ENCODE assay signal across 8 mouse cellular contexts in the genomic region with DNA sequence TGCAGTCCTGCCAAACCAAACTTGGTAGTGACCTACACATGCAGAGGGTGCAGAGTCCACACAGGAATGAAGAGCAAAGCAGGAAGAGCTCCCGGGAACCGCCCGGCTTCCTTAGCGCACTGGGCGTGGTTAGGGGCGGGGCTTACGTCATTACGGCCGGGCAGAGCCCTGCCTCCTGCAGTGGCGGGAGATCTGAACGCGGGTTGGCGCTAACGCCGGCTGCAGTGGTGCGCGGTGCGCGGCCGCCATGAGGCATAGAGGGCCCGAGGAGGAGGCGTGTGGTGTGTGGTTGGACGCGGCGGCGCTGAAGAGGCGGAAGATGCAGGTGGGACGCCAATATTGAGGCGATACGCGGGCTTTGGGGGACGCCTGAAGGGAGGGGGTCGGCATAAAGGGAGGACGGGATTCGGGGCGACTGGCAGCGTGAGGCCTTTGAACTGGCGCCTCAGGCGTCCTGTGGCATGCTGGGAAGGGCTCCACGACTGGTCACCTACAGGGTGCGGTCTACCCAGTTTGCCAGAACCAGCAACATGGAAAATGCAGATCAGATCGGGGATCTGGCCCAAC. TPM values are rescaled to one million over a fixed set of nuclear protein-coding genes. Genes with fewer than 3 reads are reported as not detected.
DNase-seq lines count a peak whose midpoint lies in the region; ATAC-seq and TF ChIP-seq lines count a peak whose summit lies in the region.

A gene (plus strand): TSS at position 155 of the 567 bp plus-strand sequence.

- H3K27ac ChIP-seq in heart, embryonic 12.5 days (ENCODE audit: poor library complexity, severe bottlenecking): peak within 1 kb of the TSS; percentile 71; the same call in 1 of the 2 replicates
- 0 out of 2 replicates have a peak within 1 kb of the TSS, but pooled peaks have one; percentile 10 for H3K27ac ChIP-seq in kidney, embryonic 16.5 days (ENCODE audit: low read length)
- peak within 1 kb of the TSS; percentile 91 for H3K27ac ChIP-seq in liver, embryonic 12.5 days

- TF ChIP-seq POLR2A in brain, embryonic 14.5 days (IDR thresholded peaks at IDR 0.05; ENCODE audit: borderline replicate concordance, extremely low read depth, insufficient read depth, insufficient read length, poor library complexity, severe bottlenecking): peak; percentile 33; the same call in 1 of the 2 replicates

- H3K4me3 ChIP-seq in heart, embryonic 12.5 days: peak within 1 kb of the TSS; percentile 80
- peak within 1 kb of the TSS; percentile 72 for H3K4me3 ChIP-seq in kidney, embryonic 16.5 days (ENCODE audit: low read length)
- H3K4me3 ChIP-seq in liver, embryonic 12.5 days: peak within 1 kb of the TSS; percentile 79

- peak; percentile 88 for DNase-seq in CD4-positive helper T cell, adult 2 months (ENCODE audit: low read depth, low spot score)
- DNase-seq in brain, embryonic 14.5 days (ENCODE audit: low read depth): peak; percentile 98
- DNase-seq in naive thymus-derived CD4-positive, alpha-beta T cell, adult 2 months (ENCODE audit: low read depth): peak; percentile 85
- DNase-seq in splenic B cell, adult 2 months (ENCODE audit: low read depth, low spot score): peak; percentile 88

- peaks cover 17% of the 10 kb centered on the region for H3K36me3 ChIP-seq in heart, embryonic 12.5 days
- no peaks in the 10 kb centered on the region for H3K36me3 ChIP-seq in kidney, embryonic 16.5 days (ENCODE audit: insufficient read depth, low read length)
- peaks cover 26% of the 10 kb centered on the region for H3K36me3 ChIP-seq in liver, embryonic 12.5 days
- H3K36me3 ChIP-seq in splenic B cell, adult 2 months (ENCODE audit: control insufficient read depth, insufficient read depth, low read length, poor library complexity, severe bottlenecking): no peaks in the 10 kb centered on the region

- H3K9ac ChIP-seq in heart, embryonic 12.5 days: peak within 1 kb of the TSS; percentile 84
- H3K9ac ChIP-seq in kidney, embryonic 16.5 days (replicated peaks; ENCODE audit: low read length): peak within 1 kb of the TSS; percentile 69
- H3K9ac ChIP-seq in liver, embryonic 12.5 days: peak within 1 kb of the TSS; percentile 88

- under 1% methylated on average over 42 of the region's 42 CpGs for WGBS in heart, embryonic 12.5 days
- 0% methylated on average over 42 of the region's 42 CpGs for WGBS in kidney, embryonic 16.5 days
- WGBS in liver, embryonic 12.5 days (ENCODE audit: insufficient replicate concordance): under 1% methylated on average over 42 of the region's 42 CpGs

- TF ChIP-seq CTCF in brain, embryonic 14.5 days (IDR thresholded peaks at IDR 0.05; ENCODE audit: borderline replicate concordance, extremely low read depth, insufficient read depth, insufficient read length): no peak

- no peaks in the 10 kb centered on the region for H3K27me3 ChIP-seq in heart, embryonic 12.5 days (replicated peaks)
- no peaks in the 10 kb centered on the region for H3K27me3 ChIP-seq in kidney, embryonic 16.5 days (ENCODE audit: insufficient read depth, low read length)
- no peaks in the 10 kb centered on the region for H3K27me3 ChIP-seq in liver, embryonic 12.5 days (replicated peaks)
- H3K27me3 ChIP-seq in splenic B cell, adult 2 months (ENCODE audit: control insufficient read depth, insufficient read depth, low read length, poor library complexity, severe bottlenecking): no peaks in the 10 kb centered on the region

- peak within 1 kb of the TSS; percentile 97 for H3K4me2 ChIP-seq in heart, embryonic 12.5 days
- H3K4me2 ChIP-seq in kidney, embryonic 16.5 days (replicated peaks; ENCODE audit: low read depth, low read length): peak within 1 kb of the TSS; percentile 91
- peak within 1 kb of the TSS; percentile 89 for H3K4me2 ChIP-seq in liver, embryonic 12.5 days

- peaks cover 27% of the 10 kb centered on the region for H3K4me1 ChIP-seq in heart, embryonic 12.5 days (replicated peaks)
- peaks cover 7% of the 10 kb centered on the region for H3K4me1 ChIP-seq in kidney, embryonic 16.5 days (ENCODE audit: insufficient read depth, low read length)
- peaks cover 86% of the 10 kb centered on the region for H3K4me1 ChIP-seq in liver, embryonic 12.5 days

- H3K9me3 ChIP-seq in heart, embryonic 12.5 days (replicated peaks): no peaks in the 10 kb centered on the region
- H3K9me3 ChIP-seq in kidney, embryonic 16.5 days (ENCODE audit: low read length): no peaks in the 10 kb centered on the region
- H3K9me3 ChIP-seq in liver, embryonic 12.5 days (replicated peaks): no peaks in the 10 kb centered on the region

- peak; percentile 80 for ATAC-seq in erythroblast, adult 5-6 weeks (replicated peaks; ENCODE audit: low FRiP score, poor library complexity, severe bottlenecking)
- ATAC-seq in heart, embryonic 12.5 days (ENCODE audit: insufficient number of reproducible peaks, low FRiP score): peak; percentile 92
- peak; percentile 94 for ATAC-seq in kidney, embryonic 16.5 days (ENCODE audit: low FRiP score, low TSS enrichment)
- peak; percentile 85 for ATAC-seq in liver, embryonic 12.5 days

RNA-seq across cellular contexts. Expression of the gene that starts here (rescaled TPM):
- 2.8 and 3.9 TPM in 2 replicates for polyA plus RNA-seq in brain, embryonic 14.5 days (2012; rRNA removed)
- 4.0 and 7.3 TPM in 2 replicates for total RNA-seq in erythroblast, adult 5-6 weeks (2015; ENCODE audit: low replicate concordance)
- 6.8 and 8.4 TPM in 2 replicates for total RNA-seq in erythroblast, adult 5-6 weeks (2017; ENCODE audit: low replicate concordance)
- polyA plus RNA-seq in heart, embryonic 12.5 days (2016; fragmentation: Nextera tagmentation; extraction: Ambion mirVana): 11.4 and 12.0 TPM in 2 replicates
- 15.1 and 16.3 TPM in 2 replicates for polyA plus RNA-seq in kidney, embryonic 16.5 days (2015; fragmentation: Nextera tagmentation; extraction: Ambion mirVana)
- polyA plus RNA-seq in liver, embryonic 12.5 days (2016; fragmentation: Nextera tagmentation; extraction: Ambion mirVana): 26.9 and 27.6 TPM in 2 replicates

Comparison
In these comparisons a context has a peak if more than half of its experiments do, and no peak if none do; other contexts are left out.
1. Peak in every context shown above with its lines: DNase-seq, ATAC-seq, H3K4me3 ChIP-seq and H3K27ac ChIP-seq.
2. H3K27ac ChIP-seq: peak in every context shown above with its lines; median percentile 91 in liver, embryonic 12.5 days; 71 in heart, embryonic 12.5 days; 10 in kidney, embryonic 16.5 days.